Mouse (Mus musculus) left cerebral cortex, postnatal 36 days (tissue): ENCODE measurements at regions not wholly inside any gene's neighbourhood (a gene's known extent, or its start where the extent isn't known, plus 50 kb on each side); places are given as distances from the start of the nearest gene placed in this dataset.

Source experiments
- DNase-seq, 2 experiments: peaks; one replicate each; pipeline ENCODE4 v3.0.0; 2021 to 2022; ENCODE audit warnings: low spot score in 2 of 2, mixed read lengths in 1 of 2
- intact Hi-C: fragments of 180-260 bp; cut with DNase I; formaldehyde crosslinking; loops from one replicate; pipeline ENCODE4 v1.15.1; 2025

GRCm38 (mm10) chr19:45288722-45289121 lies 53.1 kb upstream of the Lbx1 start:
- DNase-seq = no peak
- intact Hi-C loops = no loop called here

GRCm38 (mm10) chr19:45297812-45298211 lies 62.2 kb upstream of the Lbx1 start:
- DNase-seq = no peak
- intact Hi-C loops = no loop called here

- intact Hi-C loops = no loop called here
- DNase-seq = no peak
These were observed 63.7 kb upstream of the Lbx1 start for GRCm38 (mm10) chr19:45299341-45299740.

GRCm38 (mm10) chr19:45299768-45300167 lies 63.8 kb upstream of the Btrc start:
- no peak for DNase-seq
- intact Hi-C loops = loop anchor here (5.0 to 10.0 kb wide), 5 partner anchors 38 to 245 kb away; partner anchors contain the start of gene Btrc

- DNase-seq = no peak
- intact Hi-C loops = loop anchor here (5.0 to 10.0 kb wide), 5 partner anchors 36 to 244 kb away; partner anchors contain the start of gene Btrc
These were observed 62.7 kb upstream of the Btrc start for GRCm38 (mm10) chr19:45300691-45301431.

GRCm38 (mm10) chr19:45301432-45301732 lies 62.2 kb upstream of the Btrc start:
- intact Hi-C loops = loop anchor here (5.0 to 10.0 kb wide), 5 partner anchors 36 to 243 kb away; partner anchors contain the start of gene Btrc
- no peak for DNase-seq

GRCm38 (mm10) chr19:45301733-45302547 lies 61.6 kb upstream of the Btrc start:
- peak; percentile 70 to 78 for DNase-seq
- intact Hi-C loops = loop anchor here (5.0 to 10.0 kb wide), 5 partner anchors 35 to 243 kb away; partner anchors contain the start of gene Btrc

GRCm38 (mm10) chr19:45302548-45303241 lies 60.8 kb upstream of the Btrc start:
- no peak for DNase-seq
- intact Hi-C loops = loop anchor here (5.0 to 10.0 kb wide), 5 partner anchors 35 to 242 kb away; partner anchors contain the start of gene Btrc

GRCm38 (mm10) chr19:45304538-45304937 lies 59.0 kb upstream of the Btrc start:
- intact Hi-C loops = loop anchor here (5.0 to 10.0 kb wide), 5 partner anchors 33 to 240 kb away; partner anchors contain the start of gene Btrc
- peak; percentile 72 to 74 for DNase-seq

GRCm38 (mm10) chr19:45307299-45308275 lies 55.9 kb upstream of the Btrc start:
- intact Hi-C loops = loop anchor here (10.0 kb wide), 2 partner anchors 57 to 237 kb away; partner anchors contain the start of gene Btrc
- DNase-seq = no peak

- DNase-seq = peak in 1 of 2 experiments; percentile 46
These were observed 54.8 kb upstream of the Btrc start for GRCm38 (mm10) chr19:45308676-45309275.

GRCm38 (mm10) chr19:45310291-45310881 lies 53.1 kb upstream of the Btrc start:
- DNase-seq = no peak
- intact Hi-C loops = no loop called here

More at GRCm38 (mm10) chr19:45308676-45309275, 54.8 kb upstream of the Btrc start:
- intact Hi-C loops = loop anchor here (10.0 kb wide), 2 partner anchors 56 to 236 kb away; partner anchors contain the start of gene Btrc

GRCm38 (mm10) chr19:45310944-45311603 lies 52.5 kb upstream of the Btrc start:
- intact Hi-C loops = no loop called here
- peak in 1 of 2 experiments; percentile 65 for DNase-seq

GRCm38 (mm10) chr19:45311831-45312537 lies 51.5 kb upstream of the Btrc start:
- DNase-seq = no peak
- intact Hi-C loops = no loop called here

GRCm38 (mm10) chr19:45312713-45313365 lies 50.7 kb upstream of the Btrc start:
- DNase-seq = no peak
- intact Hi-C loops = no loop called here
